Mouse (Mus musculus) megakaryocyte, adult 5-6 weeks (primary cell): ENCODE measurements around the gene Slc25a22. TPM values are rescaled to one million over a fixed set of nuclear protein-coding genes. Genes with fewer than 3 reads are reported as not detected.
"Not testable (repeated sequence)": the region's sequence is repeated elsewhere in the genome, so short reads cannot be mapped to it uniquely, and the experiment has no call there.

ENCODE experiments used
- ATAC-seq: 2 replicates; pipeline ENCODE4 v1.8.0; 2016; ENCODE audit warnings: mild to moderate bottlenecking, inconsistent platforms; ENCODE audit not compliant: poor library complexity, severe bottlenecking
- total RNA-seq, 2 experiments: library from RNA; stranded (forward) in 1 of 2; stranded (reverse) in 1 of 2; fragments of 153-499, 151-499 nt in 1 of 2; fragments of 221-1000, 200-1000 nt in 1 of 2; gene quantifications; 2 replicates each; pipeline versions ENCODE4 v1.2.3 to v1.2.4; 2015 to 2017

The Slc25a22 gene
- total RNA-seq, 2 experiments from 2014 or later: 3.2 to 14.6 TPM

DNA sequence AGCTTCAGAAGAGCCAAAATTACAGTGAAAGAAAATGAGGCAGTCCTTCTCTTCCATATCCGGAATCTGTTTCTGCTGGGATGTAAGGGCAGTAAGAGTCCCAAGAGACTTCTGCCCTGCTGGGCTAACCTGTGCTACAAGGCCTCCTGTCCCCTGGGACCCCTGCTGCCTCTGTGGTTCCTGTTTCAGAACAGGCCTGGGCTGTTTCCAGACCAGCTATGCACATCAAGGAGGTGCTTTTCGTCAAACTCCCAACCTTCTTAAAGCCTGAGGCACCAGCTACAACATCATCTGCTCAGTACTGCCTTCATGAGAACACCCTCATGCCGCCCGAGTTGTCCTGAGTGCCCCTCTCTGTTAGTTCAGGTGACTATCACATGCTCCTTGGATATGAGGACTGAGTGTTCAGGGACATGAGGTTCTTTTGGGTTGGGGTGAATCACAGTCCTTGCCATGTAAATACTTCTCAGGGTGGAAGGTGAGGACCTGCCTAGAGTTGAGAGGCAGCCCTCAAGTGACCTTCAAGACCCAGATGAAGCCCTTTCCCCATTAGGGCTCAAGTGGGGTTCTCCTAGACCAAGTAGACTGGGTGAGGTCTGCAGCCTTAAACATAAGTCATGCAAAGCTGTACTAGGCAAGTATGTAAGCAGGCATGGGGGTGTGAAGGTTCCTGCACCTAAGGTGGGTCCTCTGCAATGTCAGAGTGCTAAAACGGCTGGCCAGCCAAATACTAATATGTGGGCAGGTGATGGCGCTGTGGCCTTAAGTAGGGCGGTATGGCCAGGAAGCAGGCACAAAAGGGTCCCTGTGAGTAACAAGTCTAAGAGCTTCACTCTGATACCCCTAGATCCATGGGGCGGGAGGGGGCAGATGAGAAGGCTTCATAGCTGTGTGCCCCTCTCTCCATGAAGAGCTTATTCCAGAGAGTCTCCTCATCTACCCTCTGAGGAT is 19.7 kb downstream of the Slc25a22 start:
- ATAC-seq: no peak

DNA sequence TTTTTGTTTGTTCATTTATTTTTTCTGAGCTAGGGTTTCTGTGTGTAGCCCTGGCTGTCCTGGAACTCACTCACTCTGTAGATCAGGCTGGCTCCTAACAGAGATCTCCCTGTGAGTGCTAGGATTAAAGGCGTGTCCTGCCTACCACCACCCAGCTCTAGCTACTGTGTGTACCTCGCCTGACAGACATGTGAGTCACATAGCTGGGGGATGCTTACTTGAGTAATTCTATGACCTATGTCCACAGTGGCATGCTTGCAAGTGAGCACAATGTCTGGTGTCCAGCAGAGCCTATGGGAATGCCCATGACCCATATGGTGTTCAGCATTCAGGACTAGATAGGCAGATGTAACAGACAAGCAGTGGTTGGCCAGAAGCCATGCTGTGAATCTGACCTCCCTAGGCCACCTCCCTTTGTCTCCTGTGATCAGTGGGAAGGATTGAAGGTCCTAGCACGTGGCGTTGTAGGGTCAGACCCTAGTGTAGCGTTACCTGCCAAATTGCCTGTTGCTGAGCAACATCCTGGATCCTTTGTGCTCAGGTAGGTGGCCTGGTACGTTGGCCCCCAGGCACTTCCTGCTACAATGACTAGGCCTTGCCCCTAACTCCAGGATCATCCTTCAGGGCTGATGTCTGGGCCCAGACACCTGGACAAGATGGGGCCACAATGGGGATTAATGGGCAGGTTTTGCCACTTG is 21.4 kb downstream of the Slc25a22 start:
- ATAC-seq: no peak

DNA sequence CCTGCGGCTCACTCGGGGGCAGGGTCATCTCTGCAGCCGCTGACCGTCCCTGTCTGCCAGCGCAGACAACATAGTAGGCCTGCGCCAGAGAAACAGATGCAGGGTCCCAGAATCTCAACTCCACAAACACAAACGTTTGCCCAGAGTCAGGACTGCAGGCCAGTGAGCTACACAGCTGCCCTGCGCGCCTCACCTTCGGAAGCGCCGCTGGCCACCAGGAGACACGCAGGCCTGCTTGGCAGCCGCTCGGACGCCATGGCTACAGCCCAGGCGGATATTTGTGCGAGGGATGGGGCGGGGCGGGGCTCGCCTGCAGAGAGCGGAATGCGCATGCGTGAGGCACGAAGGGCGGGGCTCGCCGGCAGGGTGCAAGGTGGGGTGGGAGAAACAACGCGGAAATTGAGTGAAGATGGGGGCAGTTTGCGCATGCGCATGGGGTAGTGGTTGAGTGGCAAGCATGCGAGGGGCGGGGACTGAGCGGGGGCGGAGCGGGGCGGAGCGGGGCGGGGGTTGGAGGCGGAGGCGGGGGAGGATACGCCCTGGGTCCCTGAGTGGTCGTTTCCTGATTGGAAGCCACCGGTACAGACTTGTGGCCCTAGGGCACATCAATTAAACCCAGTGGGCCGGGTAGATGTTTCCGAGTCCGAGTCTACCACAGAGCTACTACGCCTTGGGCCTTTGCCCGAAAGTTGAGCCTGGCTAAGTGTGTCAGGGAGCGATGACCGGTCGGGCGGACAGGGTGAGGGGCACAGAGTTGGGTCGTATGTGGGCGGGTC is 23.7 kb downstream of the Slc25a22 start, which contains the start of gene Gatd1:
Gene Gatd1 (minus strand): TSS at position 328 of the 776 bp plus-strand sequence.
- ATAC-seq: peak; percentile 86

GRCm38 (mm10) chr7:141413331-141413730 is 24.4 kb downstream of the Slc25a22 start:
- ATAC-seq: no peak

DNA sequence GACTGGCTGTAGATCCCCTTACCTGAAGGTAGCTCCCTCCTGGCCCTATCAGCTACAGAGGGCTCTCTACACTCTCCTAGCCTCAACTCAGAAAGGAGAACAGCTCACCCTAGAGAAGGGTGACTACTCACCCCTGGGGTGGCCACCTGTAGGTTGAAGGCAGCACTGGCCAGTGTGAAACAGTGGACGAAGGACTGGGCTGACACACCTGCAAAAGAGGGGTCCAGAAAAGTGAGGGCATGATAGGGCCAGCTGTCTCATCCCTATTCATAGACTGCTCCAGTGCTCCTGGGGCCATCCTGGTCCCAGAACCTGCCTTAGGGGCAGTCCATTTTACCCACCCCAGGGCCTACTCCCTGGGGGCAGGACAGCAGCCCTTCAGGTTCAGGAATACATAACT is 26.0 kb downstream of the Slc25a22 start:
- no peak for ATAC-seq

DNA sequence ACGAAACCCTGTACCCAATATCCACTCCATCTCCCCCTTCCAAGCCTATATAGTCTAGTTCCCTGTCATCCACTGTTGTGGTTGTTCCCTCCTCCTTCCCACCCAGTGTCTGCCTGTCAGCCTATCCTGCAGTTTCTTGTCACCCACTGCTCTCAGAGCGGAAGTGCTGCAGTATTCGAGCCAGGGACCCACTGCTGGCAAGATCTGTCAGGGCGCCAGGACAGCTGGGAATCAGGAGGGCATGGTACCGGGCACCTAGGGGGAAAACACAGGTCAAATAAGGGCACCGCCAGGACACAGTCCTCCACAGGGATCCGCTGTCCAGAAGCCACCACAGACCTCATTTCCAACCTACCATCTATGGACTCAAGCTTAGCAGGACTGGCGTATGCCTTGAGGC is 27.1 kb downstream of the Slc25a22 start:
- ATAC-seq: no peak

DNA sequence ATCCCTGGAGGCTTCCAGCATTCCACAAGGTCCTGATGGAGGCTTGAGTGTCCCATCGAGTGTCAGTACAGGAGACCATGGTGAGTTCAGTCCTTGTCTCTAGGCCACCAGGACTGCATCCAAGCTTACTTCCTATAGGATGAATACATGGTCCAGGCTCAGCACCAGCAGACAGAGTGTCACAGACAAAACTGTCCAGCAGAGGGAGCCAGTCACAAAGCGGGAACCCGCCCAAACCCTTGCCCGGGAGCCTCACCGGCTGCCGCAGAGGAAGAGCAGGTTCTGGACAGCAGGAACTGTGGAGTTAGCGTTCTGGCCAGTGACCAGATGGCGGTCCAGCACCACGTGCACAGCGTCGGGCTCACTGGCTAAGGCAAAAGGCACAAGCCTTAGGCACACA is 28.9 kb downstream of the Slc25a22 start:
- ATAC-seq: peak; percentile 91

DNA sequence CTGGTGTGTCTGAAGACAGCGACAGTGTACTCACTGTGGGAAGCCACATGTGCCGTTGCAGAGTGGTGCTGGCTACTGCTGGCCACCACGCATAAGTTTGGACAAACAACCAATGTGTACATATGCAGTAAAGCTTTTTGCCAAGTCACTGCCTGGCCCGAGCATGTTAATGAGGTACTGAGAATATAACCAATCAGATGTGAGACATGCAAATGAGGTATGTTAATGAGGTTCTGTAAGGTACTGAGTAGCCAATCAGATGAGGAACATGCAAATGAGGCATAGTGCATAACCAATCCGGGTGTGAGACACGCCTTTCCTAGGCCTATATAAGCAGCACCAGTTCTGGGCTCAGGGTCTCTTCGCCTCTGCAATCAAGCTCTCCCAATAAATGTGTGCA is 30.0 kb downstream of the Slc25a22 start:
- not testable (repeated sequence) for ATAC-seq

DNA sequence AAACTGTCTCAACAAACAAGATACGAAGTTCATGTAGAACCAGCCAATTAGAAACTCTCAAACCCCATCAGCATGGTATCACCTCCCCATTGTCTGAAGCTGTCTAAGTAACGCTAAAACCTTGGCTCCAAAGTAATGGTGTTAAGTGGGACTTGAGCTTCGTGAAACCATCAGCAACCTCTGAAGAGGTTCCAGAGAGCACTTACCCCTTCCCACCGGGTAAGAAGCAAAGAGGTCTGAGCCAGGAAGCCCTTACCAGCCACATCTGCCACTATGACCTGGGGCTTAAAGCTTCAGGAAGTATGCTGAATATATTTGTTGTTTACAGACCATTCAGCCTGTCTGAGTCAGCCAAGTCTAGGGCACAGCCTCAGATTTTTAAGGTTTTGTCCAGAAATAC is 32.2 kb downstream of the Slc25a22 start:
- ATAC-seq: no peak

DNA sequence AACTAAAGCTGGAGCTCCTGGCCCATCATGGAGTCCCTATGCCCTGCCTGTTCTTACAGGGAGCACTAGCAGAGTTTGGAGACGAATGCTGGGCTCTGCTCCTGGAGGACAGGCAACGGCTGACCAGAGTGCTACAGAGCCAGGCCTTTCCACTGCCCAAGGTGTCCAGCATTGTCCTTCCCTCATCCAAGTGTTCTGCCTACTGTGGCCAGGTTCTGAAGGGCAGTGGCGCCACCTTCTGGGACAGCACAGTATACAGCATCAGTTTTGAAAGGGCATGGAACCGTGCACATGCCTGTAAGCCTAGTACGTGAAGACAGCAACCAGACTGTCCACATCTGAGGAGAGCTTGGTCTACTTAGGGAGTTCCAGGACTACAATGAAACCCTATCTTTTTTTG is 34.4 kb downstream of the Slc25a22 start:
- peak; percentile 94 for ATAC-seq

- no peak for ATAC-seq
Measured at GRCm38 (mm10) chr7:141395348-141395747, 42.3 kb downstream of the Slc25a22 start.

- peak; percentile 25 for ATAC-seq
Measured at GRCm38 (mm10) chr7:141394771-141395170, 42.9 kb downstream of the Slc25a22 start.

GRCm38 (mm10) chr7:141394158-141394557 is 43.5 kb downstream of the Slc25a22 start:
- peak; percentile 62 for ATAC-seq

GRCm38 (mm10) chr7:141392552-141393222 is 45.0 kb downstream of the Slc25a22 start:
- peak; percentile 53 for ATAC-seq

DNA sequence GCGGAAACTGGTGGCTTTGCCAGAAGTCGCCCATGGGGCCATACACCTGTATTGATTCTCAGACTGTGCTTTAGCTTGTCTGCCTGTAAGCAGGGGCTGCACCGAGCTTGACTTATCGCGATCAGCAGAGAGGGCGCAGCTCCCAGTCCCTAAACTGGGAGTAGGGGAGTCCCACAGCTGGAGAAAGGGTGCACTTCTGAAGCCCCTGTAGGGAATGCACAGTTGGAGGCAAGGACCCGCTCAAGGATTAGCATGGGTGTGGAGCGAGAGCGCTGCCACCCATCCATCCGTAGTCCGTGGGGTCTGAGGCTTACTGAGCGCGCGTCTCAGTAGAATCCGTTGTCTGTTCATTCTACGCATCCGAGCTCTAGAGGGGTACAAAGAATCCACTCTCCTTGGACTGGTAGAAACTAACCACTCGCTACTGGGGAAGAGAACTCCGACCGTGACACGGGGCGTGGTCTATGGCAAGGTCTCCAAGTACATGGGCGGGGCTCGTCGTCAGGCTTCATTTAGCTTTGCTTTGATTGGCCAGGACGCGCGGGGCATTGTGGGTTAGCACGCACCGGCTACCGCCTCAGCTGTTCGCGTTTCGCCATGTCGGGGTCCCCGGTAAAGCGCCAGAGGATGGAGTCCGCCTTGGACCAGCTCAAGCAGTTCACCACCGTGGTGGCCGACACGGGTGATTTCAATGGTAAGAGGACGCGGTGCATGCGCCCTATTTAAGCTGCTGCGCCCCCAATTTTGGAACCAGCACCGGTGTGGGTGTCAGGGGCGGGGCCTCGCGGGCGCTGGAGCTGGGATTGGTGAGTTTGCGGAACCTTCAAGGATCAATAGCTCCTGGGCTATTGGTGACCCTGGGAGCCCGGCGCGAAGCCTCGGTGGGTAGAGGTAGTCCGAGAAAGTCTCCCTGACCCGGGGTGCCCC is 45.8 kb downstream of the Slc25a22 start, which contains the start of gene Taldo1:
Gene Taldo1 (plus strand): TSS at position 575 of the 927 bp plus-strand sequence.
- peak; percentile 74 for ATAC-seq

- no peak for ATAC-seq
Measured at GRCm38 (mm10) chr7:141390326-141391259, 47.1 kb downstream of the Slc25a22 start.

- no peak for ATAC-seq
Measured at GRCm38 (mm10) chr7:141388487-141389109, 49.1 kb downstream of the Slc25a22 start.
